Mouse (Mus musculus) gonadal fat pad, adult 2 months (tissue): Measurements from ENCODE around the gene Mllt6. TPM values are rescaled to one million over a fixed set of nuclear protein-coding genes. Genes with fewer than 3 reads are reported as not detected.

Source experiments
- DNase-seq: peaks from one replicate; pipeline ENCODE4 v3.0.0-alpha.2; 2012; ENCODE audit warnings: low read depth
- polyA plus RNA-seq: library from polyadenylated mRNA; depleted of rRNA; stranded (reverse); fragments of >200 nt; gene quantifications from 2 replicates; pipeline ENCODE4 v1.2.3, GENCODE M21; 2012

Gene Mllt6
- polyA plus RNA-seq, 1 experiment = 24.5 TPM

DNA sequence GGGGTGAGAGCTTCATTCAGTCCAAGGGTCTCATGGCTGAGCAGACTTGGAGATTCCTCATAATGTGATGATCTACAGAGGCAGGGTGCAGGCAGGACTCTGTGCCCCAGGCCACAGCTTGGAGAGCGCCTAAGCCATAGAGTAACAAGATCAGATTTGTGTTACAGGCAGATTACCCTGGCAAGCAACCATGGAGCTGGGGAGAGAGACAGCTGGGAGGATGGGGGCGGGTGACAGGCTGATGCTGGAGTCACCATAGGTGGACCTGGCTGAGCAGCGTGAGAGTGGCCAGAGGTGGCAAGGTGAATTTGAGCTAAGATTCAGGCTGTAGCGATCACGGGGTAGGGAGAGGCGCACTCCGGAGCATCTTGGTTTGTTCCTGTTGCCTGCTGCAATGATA, 4.9 kb downstream of the Mllt6 start:
- no peak for DNase-seq

GRCm38 (mm10) chr11:97669268-97669667, 6.1 kb downstream of the Mllt6 start:
- no peak for DNase-seq

- DNase-seq = no peak
Measured at GRCm38 (mm10) chr11:97669829-97670228, 6.6 kb downstream of the Mllt6 start.

DNA sequence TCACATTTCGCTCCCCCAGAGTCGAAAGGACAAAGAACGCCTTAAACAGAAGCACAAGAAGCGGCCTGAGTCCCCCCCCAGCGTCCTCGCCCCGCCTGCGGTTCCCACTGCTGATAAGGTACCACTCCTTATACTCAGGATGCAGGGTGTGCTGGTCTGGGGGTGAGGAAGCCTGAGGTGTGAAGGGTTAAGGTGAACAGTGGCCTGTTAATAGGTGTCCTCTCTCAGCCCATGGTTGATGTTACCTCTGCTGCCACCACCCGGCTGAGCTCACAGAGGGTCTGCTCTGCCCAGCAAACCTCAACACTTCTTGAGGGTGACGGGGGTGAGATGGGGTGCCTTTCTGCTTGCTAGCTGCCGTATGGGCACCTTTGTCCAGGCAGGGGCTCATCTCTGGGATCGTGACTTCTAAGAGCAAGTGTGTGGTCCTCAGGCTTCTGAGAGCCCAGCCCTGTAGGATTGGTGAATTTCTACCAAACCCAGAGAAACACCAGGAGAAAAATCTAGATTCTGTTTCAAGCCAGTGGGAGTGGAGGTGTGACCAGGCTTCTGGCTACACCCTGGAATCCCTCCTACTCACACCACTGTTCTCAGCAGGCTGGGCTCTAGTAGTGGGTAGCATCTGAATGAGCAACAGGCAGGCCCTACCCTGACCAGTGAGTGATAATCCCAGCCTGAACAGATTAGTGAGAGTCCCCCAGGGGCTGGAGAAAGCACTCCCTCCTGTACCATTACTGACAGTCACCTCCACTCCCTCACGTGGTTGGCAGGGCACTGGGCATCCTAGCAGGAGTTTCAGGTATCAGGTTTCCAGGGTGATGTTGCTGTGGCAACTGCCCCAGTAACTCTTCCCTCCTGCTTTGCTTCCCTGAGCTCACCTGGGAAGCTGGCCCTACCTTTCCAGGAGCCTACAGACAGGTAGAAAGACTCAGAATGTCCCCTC, 7.3 kb downstream of the Mllt6 start:
- DNase-seq = no peak

- no peak for DNase-seq
Measured at GRCm38 (mm10) chr11:97671177-97671527, 7.9 kb downstream of the Mllt6 start.

DNA sequence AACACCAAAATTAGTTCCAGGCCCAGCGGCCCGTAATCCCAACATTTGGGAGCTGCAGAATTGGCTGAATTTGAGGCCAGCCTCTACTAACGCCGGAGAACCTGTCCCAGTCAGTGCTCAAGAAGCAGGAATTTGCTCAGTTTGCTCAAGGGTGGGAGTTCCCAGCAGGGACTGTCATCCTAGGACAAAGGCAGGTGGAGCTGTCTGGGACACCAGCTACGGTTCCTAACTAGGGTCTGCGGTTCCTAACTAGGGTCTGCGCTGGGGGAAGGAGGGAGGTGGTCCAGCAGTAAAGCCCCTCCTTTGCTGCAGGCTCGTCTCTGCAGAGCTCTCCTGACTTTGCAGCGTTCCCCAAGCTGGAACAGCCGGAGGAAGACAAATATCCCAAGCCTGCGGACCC, 9.9 kb downstream of the Mllt6 start:
- DNase-seq = no peak

DNA sequence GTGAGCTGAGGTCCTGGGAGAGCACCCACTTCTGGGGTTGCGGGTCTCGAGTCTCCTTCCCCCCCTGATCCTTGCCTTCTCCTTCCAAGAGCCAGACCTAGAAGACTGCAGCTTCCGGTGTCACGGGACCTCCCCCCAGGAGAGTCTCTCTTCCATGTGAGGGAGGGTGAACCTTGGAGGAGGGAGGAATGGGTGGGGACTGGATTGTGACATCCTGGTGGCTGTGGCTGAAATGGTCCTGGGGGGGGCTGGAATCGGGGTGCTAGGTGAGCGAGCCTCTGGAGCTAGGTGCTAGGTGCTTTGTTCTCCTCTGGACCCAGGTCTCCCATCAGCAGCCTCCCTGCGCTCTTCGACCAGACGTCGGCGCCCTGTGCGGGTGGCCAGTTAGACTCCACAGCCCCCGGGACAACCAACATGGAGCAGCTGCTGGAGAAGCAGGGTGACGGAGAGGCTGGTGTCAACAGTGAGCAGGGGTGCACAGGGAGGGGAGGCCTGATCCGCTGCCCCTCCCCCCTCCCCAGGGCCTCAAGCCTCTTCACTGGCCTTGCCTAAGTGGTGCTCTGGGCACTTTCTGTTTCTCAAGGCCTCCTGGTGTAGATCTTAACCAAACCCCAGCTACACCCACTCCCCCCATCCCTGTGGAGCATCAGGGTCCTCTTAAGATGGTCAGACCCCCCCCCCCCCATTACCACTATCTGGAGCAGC, 13.0 kb downstream of the Mllt6 start:
- no peak for DNase-seq

DNA sequence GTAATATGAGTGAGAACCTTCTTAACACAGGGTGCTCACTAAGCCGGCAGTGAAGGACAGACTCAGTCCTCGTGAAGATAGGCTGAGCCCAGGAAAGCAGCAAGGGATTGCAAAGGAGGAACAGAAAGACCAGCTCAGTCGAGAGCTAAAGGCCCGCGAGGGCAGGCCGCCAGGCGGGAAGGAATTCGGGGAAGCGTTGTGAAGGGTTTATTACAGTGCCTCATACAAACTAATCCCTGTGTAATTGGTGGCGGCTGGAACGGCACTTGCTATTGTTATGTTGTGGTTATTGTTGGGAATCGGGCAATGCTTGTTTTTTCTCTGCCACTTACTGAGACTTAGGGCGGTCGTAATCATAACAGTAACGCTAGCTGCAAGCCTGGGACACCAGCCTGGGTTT, 14.2 kb downstream of the Mllt6 start:
- DNase-seq = no peak

DNA sequence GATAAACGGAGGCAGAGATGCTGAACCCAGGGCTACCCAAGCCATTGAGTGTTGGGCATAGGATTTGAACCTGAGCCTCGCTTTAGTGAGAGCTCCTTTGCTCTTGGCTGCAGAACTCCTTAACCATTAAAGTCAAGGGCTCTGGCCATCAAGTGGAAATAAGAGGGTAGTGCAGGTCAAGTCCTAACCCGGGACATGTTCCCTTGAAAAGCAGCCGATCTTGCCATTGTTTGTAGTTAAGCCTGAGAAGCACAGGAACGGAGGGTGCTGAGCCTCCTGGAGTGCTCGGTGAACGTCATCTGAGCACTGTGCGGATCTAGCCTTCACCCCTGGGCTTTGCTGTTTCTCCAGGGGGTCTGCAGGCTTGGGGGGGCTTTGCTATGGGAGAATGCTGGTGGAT, 14.6 kb downstream of the Mllt6 start:
- DNase-seq = no peak

DNA sequence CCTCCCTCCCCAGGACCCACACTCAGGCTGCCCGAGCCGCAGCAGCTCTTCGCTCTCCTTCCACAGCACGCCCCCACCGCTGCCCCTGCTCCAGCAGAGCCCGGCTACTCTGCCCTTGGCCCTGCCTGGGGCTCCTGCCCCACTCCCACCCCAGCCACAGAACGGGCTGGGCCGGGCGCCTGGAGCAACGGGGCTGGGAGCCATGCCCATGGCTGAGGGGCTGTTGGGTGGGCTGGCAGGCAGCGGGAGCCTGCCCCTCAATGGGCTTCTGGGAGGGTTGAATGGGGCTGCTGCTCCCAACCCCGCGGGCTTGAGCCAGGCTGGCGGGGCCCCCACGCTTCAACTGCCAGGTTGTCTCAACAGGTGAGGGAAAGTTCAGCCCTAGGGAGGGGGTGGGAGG, 15.1 kb downstream of the Mllt6 start:
- no peak for DNase-seq

GRCm38 (mm10) chr11:97680430-97680829, 17.2 kb downstream of the Mllt6 start:
- DNase-seq = no peak

GRCm38 (mm10) chr11:97682504-97683055, 19.4 kb downstream of the Mllt6 start:
- no peak for DNase-seq

GRCm38 (mm10) chr11:97684063-97684680, 21.0 kb downstream of the Mllt6 start:
- no peak for DNase-seq

DNA sequence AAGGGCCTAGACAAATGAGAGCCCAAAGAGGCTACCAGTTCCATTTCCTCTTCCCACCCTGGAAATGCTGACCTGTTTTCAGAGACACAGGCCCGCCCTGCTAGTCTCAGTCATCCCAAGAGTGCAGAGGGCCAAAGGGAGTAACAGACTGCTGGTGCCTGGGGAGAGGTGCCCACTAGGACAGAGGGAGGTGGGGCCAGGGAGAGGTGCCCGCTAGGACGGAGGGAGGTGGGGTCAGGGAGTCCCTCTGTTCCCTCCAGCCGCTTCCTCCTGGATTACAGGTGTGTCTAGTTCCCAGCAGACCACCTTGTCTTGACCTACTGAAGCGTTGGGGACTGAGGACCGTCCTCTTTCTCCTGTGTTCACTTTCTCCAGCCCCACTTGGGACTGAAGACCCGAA, 21.6 kb downstream of the Mllt6 start:
- DNase-seq = no peak

DNA sequence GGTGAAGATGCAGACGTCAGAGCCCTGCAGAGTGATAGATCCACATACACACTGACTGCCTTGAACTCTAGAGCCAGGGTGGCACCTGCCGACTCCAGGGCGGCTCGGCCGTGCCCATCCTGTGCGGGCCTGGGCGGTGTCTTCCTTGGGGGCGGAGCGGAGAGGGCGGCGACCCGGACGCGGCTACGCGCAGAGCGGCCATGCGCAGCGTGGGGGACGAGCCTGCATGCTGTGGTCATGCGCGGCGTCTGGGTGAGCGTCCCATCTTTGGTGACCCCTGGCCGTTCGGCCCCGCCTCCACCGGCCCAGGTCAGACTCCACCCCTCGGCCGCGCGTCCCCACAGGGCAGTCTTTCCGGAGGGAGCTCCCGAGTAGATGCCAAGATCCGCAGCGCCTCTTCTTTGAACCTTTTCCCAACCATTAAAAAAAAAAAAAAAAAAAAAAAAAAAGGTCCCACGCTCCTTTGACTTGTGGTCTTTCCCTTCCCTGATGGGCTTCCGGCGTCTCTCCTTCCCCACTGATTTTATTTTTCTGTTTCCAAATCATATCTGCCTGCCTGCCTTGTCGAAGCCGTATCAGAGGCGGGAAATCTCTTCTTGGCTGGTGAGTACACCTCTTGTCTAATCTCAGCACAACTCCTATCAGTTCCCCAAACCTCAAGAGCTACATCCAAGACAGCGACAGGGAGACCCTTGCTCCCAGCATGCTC, 22.6 kb downstream of the Mllt6 start, which contains the start of gene Cisd3:
Cisd3 (plus strand) TSS at position 214 of the 709 bp plus-strand sequence.
- no peak for DNase-seq

GRCm38 (mm10) chr11:97686322-97686908, 23.2 kb downstream of the Mllt6 start:
- DNase-seq = no peak

DNA sequence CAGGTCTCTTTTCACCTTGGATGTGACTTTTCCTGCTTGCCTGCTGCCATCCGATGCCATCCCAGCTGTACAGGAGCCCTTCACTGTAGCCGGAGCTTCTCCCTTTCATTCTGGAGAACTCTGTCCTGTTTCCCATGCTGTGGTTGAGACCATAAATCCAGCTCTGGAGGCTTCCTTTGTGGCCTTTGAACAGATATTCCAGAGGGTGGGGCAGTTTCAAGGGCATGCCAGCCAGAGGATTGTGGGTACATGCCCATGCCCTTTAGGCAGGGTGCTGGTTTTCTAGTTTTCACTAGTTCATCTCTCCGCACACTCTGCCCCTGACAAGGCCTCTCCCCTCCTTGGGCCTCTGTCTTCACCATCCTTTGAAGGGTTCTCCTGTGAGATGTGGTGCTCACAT, 23.8 kb downstream of the Mllt6 start:
- no peak for DNase-seq

DNA sequence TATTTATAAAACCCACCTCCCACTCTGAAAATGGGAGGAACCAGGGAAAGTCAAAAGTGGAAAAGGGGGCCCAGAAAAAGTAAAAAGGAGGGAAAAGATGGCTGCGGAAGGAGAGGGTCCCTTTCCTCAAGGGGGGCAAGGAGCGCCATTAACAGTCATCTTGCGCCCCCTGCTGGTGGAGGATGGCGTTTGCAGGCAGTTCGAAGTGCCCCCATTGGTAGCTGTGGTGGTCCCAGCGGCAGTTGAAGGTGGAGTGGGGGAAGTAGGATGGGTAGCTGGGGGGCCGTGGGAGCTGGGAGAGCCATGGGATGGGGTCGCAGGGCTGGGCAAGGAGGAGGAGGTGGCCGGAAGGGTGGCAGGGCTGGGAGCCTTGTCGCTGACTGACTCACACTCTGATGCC, 26.6 kb downstream of the Mllt6 start:
- DNase-seq = no peak

DNA sequence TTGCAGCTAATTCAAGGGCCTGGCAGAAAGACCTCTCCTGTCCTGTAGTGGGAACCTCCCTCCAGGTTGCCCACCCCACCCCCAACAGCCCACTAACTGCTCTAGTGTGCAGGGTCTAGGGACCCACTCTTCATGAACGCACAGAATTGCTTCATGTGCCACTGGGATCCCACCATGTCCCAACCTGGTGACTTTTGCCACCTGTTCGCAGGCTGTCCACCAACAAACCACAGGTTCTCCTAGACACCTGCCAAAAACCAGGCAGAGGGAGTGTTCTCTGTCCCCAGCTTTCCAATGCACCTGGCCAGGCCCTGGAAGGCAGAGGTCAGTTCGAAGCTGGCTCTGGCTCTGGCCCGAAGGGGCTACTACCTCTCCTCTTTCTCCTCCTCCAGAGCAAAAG, 31.2 kb downstream of the Mllt6 start:
- no peak for DNase-seq

DNA sequence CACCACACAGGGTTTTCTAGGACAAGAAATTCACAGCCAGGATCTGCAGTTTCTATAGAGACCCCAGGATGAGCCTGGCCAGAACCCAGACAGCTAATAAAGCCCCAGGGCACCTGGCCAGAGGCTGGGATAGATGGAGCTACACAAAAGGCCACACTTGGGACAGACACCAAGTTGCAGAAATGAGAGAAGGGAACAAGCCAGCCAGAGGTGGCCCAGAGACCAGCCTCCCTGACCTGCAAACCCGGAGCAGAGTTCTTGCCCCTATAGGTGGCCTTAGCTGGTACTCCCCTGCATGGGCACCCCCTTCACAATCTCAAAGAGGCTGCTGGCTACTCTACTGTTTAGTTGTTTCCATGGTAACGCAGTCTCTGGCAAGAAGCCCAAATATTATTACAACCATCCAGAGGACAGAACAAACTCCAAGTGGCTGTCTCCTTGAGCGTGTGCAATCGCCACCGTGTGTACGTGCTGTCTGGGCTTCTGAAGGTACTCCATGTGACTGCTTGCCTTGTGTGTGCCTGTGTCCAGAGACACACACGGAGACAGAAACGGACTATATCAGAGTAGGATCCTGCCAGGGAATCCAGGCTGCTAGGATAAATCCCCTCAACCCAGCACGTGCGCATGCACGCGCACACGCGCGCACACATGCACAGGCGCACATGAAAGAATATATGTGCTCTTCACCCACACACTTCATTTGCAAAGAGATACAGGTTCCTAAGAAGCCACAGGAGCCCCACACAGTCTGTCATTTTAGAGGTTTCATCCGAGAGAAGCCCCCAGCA, 31.9 kb downstream of the Mllt6 start:
- DNase-seq = no peak
